Mouse (Mus musculus) lung, embryonic 16.5 days (tissue): ENCODE measurements around the gene Zfp646. TPM values are rescaled to one million over a fixed set of nuclear protein-coding genes. Genes with fewer than 3 reads are reported as not detected.
A peak's percentile ranks its signal among the peaks of the same experiment; 100 is the strongest.

Source experiments
- ATAC-seq: fragments of 200-750 bp; cut with Nextera tagmentation; 2 replicates; pipeline ENCODE4 v1.8.0; 2017; ENCODE audit warnings: low read depth, mild to moderate bottlenecking, moderate library complexity
- H3K27ac ChIP-seq: fragments of 300-500 bp; sonication (generic); 2 replicates; pipeline ENCODE4 v1.5.1; 2014; ENCODE audit warnings: mild to moderate bottlenecking, control low read depth, low read length
- H3K27me3 ChIP-seq: fragments of 300-500 bp; sonication (generic); 2 replicates; pipeline ENCODE4 v1.6.1; 2014; ENCODE audit warnings: low read depth, low read length, mixed read lengths; ENCODE audit not compliant: control insufficient read depth, insufficient read depth
- H3K36me3 ChIP-seq: fragments of 300-500 bp; sonication (generic); 2 replicates; pipeline ENCODE4 v1.6.1; 2014; ENCODE audit warnings: low read length; ENCODE audit not compliant: control insufficient read depth, insufficient read depth
- H3K4me1 ChIP-seq: fragments of 300-500 bp; sonication (generic); replicated peaks from 2 replicates; pipeline ENCODE4 v1.6.1; 2014; ENCODE audit warnings: low read length, mixed read lengths; ENCODE audit not compliant: control insufficient read depth, insufficient read depth
- H3K4me2 ChIP-seq: fragments of 300-500 bp; sonication (generic); 2 replicates; pipeline ENCODE4 v1.6.1; 2014; ENCODE audit warnings: low read depth, low read length, control low read depth
- H3K4me3 ChIP-seq: fragments of 300-500 bp; sonication (generic); 2 replicates; pipeline ENCODE4 v1.5.1; 2014; ENCODE audit warnings: mild to moderate bottlenecking, low read length, control low read depth
- H3K9ac ChIP-seq: fragments of 300-500 bp; sonication (generic); 2 replicates; pipeline ENCODE4 v1.6.1; 2014; ENCODE audit warnings: low read length, control low read depth
- H3K9me3 ChIP-seq: fragments of 300-500 bp; sonication (generic); 2 replicates; pipeline ENCODE4 v1.6.1; 2016; ENCODE audit warnings: low read length; ENCODE audit not compliant: control insufficient read depth
- WGBS: fragments of 180-500 bp; shearing (Covaris S2); extraction: QIAGEN DNeasy Blood & Tissue Kit; methylation state at CpG from one replicate; pipeline ENCODE4 v1.1.7; 2014; 5-methylcytosine and 5-hydroxymethylcytosine counted together
- polyA plus RNA-seq: library from polyadenylated mRNA; unstranded; fragments of >200 nt; fragmentation: Nextera tagmentation; extraction: Ambion mirVana; gene quantifications from 2 replicates; pipeline ENCODE4 v1.2.1, GENCODE M21; 2015

The Zfp646 gene
- polyA plus RNA-seq, 1 experiment from 2014 or later = 11.2 TPM

DNA sequence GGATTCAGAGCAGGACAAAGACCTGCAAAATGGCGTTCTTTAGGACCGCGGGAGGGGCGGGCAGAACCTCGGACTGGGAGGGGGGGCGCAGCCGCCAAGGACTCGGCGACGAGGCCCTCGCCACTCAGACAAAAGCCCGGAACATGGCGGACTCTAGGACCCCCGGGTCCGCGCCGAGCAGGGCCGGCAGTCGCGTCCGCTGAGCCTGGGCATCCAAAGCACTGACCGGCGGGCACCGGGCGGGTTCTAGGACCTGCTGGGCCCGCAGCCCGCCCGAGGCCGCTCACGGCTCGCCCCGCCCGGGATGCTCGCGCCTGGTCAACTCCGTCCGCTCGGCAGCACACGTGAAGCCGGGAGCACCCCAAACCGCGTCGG, 407 bp upstream of the Zfp646 start:
- Histone ChIP-seq H3K4me2 (peak overlapping the region; percentile 85), H3K9me3 (no peaks in the 10 kb centered on the region), H3K27ac (peak overlapping the region; percentile 99), H3K36me3 (peaks cover 22% of the 10 kb centered on the region), H3K27me3 (no peaks in the 10 kb centered on the region), H3K4me3 (peak overlapping the region; percentile 98), H3K4me1 (peaks cover 26% of the 10 kb centered on the region), H3K9ac (peak overlapping the region; percentile 99)
- peak; percentile 95 for ATAC-seq
- 0% methylated on average over 22 of the region's 43 CpGs for WGBS

DNA sequence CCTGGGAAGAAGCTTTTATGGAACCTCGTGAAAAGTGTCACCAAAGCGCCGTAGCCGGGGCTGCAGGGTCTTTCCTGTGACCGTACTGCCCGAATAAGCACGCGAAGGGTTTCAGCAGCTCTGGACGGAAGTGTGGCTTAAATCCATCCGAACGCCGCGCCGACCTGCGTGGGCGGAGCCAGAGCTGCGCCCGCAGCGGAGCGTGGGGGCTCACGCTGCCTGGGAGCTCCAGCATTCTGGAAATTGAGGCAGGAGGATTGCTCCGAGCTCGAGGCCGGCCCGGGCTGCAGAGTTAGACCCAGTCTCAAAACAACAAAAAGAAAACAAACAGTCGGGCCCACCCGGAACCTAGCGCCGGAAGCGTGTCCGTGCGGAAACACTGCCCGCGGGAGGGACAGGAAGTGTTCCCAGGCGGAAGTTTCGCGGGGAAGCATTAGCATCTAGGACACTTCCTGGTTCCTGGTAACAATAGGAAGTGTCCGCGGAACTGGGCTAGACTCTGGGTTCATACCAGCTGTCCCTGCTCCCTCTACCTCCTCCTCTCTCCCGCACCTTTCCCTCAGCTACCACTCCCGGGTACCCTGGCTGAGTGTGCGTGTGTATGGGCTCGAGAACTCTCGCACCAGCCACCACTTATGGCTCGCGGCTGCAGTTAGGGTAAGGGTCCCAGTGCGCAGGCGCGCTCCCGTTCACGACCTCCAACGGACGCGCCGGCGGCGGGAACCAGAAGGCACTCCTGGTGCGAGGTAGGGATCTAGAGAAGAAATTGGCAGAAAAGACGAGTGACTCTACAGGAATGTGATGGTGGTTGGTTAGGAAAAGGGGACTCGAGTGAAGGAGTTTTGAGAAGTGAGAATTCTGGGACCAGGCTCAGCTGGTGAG, 687 bp downstream of the Zfp646 start, which contains the start of gene Zfp668:
Zfp668 (minus strand) TSS at position 362 of the 882 bp plus-strand sequence.
- ATAC-seq = peak; percentile 72
- whole genome bisulfite sequencing = under 1% methylated on average over 60 of the region's 60 CpGs
- Histone ChIP-seq H3K4me3 (peak within 1 kb of the TSS; percentile 98), H3K27ac (peak within 1 kb of the TSS; percentile 99), H3K9me3 (no peaks in the 10 kb centered on the region), H3K36me3 (peaks cover 26% of the 10 kb centered on the region), H3K27me3 (no peaks in the 10 kb centered on the region), H3K9ac (peak within 1 kb of the TSS; percentile 99), H3K4me2 (peak within 1 kb of the TSS; percentile 98), H3K4me1 (peaks cover 26% of the 10 kb centered on the region)

DNA sequence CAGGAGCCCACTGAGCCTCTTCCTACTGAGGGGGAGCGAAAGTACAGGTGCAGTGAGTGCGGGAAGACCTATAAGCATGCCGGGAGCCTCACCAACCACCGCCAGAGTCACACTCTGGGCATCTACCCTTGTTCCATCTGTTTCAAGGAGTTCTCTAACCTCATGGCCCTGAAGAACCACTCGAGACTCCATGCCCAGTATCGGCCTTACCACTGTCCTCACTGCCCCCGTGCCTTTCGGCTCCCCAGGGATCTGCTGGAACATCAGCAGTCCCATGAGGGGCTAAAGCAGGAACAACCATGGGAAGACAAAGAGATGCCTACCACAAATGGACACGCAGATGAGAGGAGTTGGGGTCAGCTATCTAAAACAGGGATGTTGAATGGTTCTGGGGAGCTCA, 3.3 kb downstream of the Zfp646 start:
- 96% methylated on average over 9 of the region's 9 CpGs for WGBS

DNA sequence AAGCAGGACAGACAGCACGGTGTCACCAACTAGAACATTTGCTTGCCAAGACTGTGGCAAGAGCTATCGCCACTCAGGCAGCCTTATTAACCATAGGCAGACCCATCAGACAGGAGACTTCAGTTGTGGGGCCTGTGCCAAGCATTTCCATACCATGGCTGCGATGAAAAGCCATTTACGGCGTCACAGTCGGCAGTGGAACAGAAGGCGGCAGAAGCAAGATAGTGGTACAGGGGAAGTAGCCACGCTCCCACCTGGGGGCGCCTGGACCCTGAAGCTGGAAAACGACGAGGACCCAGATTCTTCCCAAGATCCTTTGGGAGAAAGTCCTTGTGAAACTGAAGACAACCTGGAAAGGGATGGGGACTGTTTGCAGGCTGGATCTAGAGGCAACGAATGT, 4.4 kb downstream of the Zfp646 start:
- no peak for ATAC-seq
- WGBS = 81% methylated on average over 12 of the region's 12 CpGs
- H3K9ac ChIP-seq = no peak overlapping the region
- H3K4me3 ChIP-seq = no peak overlapping the region
- no peaks in the 10 kb centered on the region for H3K27me3 ChIP-seq
- no peak overlapping the region for H3K27ac ChIP-seq
- H3K9me3 ChIP-seq = no peaks in the 10 kb centered on the region
- H3K4me1 ChIP-seq = peaks cover 15% of the 10 kb centered on the region
- no peak overlapping the region for H3K4me2 ChIP-seq
- peaks cover 52% of the 10 kb centered on the region for H3K36me3 ChIP-seq

More for the DNA sequence above, 3.3 kb downstream of the Zfp646 start:
- H3K9ac ChIP-seq = no peak overlapping the region
- H3K4me1 ChIP-seq = peaks cover 22% of the 10 kb centered on the region
- H3K27ac ChIP-seq = no peak overlapping the region
- no peak for ATAC-seq
- no peaks in the 10 kb centered on the region for H3K27me3 ChIP-seq
- no peaks in the 10 kb centered on the region for H3K9me3 ChIP-seq
- no peak overlapping the region for H3K4me3 ChIP-seq
- no peak overlapping the region for H3K4me2 ChIP-seq
- peaks cover 45% of the 10 kb centered on the region for H3K36me3 ChIP-seq

DNA sequence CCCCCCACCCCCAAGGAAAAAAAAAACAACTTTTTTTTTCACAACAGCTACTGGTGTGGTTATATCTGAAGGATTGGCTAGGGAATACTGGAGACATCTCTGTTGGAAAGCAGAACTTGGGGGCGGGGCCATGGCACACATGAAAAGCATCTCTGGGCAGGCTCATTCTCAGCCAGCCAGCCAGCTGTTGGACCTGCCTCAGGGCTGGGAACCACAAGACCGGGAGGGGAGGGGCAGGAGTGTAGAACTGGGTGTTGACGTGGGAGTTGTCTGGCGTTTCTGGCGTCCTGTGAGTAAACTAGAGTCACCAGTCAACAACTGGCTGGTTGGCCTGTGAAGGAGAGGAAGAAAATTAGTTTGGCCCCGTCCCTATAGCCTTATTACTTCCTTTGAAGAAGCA, 9.9 kb downstream of the Zfp646 start:
- WGBS = 42% methylated on average over 6 of the region's 6 CpGs
- Histone ChIP-seq H3K4me2 (no peak overlapping the region), H3K9me3 (no peaks in the 10 kb centered on the region), H3K27me3 (no peaks in the 10 kb centered on the region), H3K9ac (no peak overlapping the region), H3K36me3 (peaks cover 61% of the 10 kb centered on the region), H3K4me1 (peaks cover 7% of the 10 kb centered on the region), H3K4me3 (no peak overlapping the region), H3K27ac (no peak overlapping the region)
- peak; percentile 69 for ATAC-seq

DNA sequence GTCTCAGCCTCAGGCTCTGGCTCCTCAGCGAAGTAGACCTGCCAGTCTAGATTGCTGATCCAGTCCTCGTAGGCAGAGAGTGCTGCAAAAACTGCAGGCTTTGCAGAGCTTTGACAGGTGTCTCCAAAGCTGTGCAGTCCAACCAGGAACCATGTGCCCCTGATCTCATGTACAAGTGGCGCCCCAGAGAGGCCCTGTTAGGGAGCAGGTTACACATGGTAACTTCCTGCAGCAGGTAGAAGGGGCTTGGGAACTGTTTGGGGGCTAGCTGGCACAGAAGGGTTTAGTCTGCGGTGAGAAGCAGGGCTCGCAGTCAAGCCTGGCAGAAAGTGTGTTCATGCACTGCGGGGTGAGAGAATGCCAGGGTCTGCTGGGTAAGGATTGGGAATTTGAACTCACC, 10.5 kb downstream of the Zfp646 start:
- peaks cover 59% of the 10 kb centered on the region for H3K36me3 ChIP-seq

DNA sequence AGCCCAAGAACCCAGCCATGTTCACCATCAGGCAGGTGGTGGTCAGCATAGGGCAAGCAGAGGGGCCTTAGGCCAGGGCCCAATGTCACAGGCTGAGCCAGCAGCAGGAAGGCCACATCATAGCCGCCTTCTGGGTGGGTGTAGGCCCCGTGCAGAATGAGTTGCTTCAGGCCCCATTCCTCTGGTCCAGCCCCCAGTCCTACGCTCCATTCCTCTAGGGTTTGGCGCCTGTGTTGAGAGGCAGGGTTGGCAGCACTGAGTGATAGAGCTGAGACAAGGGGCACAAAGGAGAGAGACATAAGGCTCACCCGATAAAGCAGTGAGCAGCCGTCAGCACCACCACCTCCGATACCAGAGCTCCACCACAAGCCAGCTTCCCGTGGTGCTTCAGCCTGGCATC, 11.2 kb downstream of the Zfp646 start:
- Histone ChIP-seq H3K4me1 (peaks cover 7% of the 10 kb centered on the region), H3K9ac (no peak overlapping the region), H3K4me2 (no peak overlapping the region), H3K4me3 (no peak overlapping the region), H3K9me3 (no peaks in the 10 kb centered on the region), H3K27me3 (no peaks in the 10 kb centered on the region), H3K36me3 (peaks cover 54% of the 10 kb centered on the region), H3K27ac (no peak overlapping the region)
- WGBS = 77% methylated on average over 8 of the region's 8 CpGs
- no peak for ATAC-seq

More for the DNA sequence above, 10.5 kb downstream of the Zfp646 start:
- peaks cover 7% of the 10 kb centered on the region for H3K4me1 ChIP-seq
- no peak for ATAC-seq
- H3K9me3 ChIP-seq = no peaks in the 10 kb centered on the region
- H3K27ac ChIP-seq = 0 out of 2 replicates have a peak overlapping the region, but pooled peaks have one; percentile 20
- WGBS = 88% methylated on average over 6 of the region's 6 CpGs
- no peaks in the 10 kb centered on the region for H3K27me3 ChIP-seq
- no peak overlapping the region for H3K4me3 ChIP-seq
- no peak overlapping the region for H3K9ac ChIP-seq
- H3K4me2 ChIP-seq = no peak overlapping the region

DNA sequence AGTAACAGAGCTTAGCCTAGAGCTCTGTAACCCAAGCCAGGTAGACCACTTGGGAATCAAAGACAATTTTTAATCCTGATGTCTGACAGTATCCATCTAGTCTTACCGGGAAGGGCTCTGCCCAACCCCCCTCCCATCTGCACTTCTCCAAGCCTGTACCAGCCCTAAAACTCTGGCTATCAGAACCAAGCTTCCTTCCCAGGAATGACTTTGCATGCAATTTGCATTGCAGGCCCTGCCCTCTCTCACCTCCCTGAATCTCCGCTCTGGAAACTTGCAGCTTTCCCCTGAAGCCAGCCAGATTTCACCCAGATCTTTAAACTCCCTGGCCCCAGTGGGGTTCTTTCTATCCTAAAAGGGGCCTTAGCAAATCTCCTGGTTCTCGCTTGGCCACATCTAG, 11.8 kb downstream of the Zfp646 start:
- 78% methylated on average over 3 of the region's 3 CpGs for WGBS
- Histone ChIP-seq H3K27me3 (no peaks in the 10 kb centered on the region), H3K4me1 (peaks cover 7% of the 10 kb centered on the region), H3K27ac (no peak overlapping the region), H3K4me2 (no peak overlapping the region), H3K9me3 (no peaks in the 10 kb centered on the region), H3K36me3 (peaks cover 48% of the 10 kb centered on the region), H3K4me3 (no peak overlapping the region), H3K9ac (no peak overlapping the region)
- no peak for ATAC-seq

DNA sequence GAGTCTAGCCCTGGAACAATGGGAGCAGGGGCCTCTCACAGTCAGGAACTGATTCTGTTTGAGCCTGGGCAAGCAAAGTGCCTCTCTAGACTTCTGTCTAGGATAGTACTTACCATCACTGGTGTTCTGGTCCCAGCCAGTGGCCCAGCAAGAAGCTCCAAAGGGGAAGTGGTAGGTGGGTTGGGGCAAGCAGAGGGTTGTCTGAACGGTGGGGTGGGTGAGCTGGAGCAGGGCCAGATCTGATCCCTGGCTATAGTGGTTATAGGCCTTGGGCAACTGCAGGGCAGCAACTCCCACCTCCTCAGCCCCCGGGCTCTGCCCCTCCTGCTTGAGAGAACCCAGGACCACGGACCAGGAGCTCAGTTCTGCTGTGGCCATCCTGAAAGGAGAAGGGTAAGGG, 12.8 kb downstream of the Zfp646 start:
- Histone ChIP-seq H3K4me3 (no peak overlapping the region), H3K4me1 (peaks cover 4% of the 10 kb centered on the region), H3K9ac (no peak overlapping the region), H3K27ac (no peak overlapping the region), H3K36me3 (peaks cover 39% of the 10 kb centered on the region), H3K4me2 (no peak overlapping the region), H3K9me3 (no peaks in the 10 kb centered on the region), H3K27me3 (no peaks in the 10 kb centered on the region)
- no peak for ATAC-seq
- 70% methylated on average over 3 of the region's 3 CpGs for WGBS
